Mouse (Mus musculus): ENCODE results near the gene Pard3.

Pard3 gene

DNA sequence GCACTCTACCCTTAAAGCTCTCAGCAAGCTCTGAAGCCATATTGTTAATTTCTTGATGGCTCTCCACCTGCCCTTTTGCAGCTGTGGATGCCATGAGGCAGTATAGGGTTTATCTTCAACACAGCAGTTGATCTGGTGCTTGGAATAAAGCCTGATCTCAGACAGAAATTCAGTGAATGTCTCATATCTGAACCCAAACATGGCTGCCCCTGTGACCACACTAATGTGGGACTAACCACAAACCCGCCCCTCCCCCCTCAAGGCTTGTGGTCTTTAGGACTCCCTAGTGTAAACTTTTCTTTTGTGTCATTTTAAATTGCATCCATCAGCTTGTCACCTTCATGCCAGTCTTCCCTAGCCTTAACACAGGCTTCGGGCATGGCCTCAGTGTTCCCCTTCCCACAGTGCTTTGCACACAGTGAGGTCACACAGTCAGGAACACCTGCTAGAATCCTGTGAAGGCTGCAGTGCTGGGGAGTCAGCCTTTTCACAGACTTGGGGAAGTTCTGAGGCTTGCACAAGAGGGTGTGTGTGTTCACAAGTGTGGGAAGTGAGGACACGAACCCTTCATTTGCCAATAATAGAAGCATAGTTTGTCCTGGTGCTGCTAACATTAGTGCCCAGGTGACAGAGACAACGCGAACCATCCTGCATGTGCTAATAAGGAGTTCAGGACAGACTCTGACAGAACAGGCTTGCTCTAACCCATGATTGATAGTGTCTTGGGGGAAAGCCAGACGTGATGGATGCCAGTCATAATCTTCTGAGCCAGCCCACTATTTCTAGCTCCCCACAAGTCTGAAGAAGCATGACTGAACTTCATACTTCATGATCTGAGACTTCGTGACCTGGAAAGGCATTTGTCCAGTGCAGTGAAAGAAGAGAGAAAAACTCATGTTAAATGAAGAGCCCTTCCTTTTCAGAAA lies 451.4 kb downstream of the Pard3 start:
- no peak for DNase-seq

- DNase-seq: no peak
These were observed 452.4 kb downstream of the Pard3 start for GRCm38 (mm10) chr8:127516043-127516442.

- DNase-seq: no peak
These were observed 462.0 kb downstream of the Pard3 start for GRCm38 (mm10) chr8:127525673-127526072.

DNA sequence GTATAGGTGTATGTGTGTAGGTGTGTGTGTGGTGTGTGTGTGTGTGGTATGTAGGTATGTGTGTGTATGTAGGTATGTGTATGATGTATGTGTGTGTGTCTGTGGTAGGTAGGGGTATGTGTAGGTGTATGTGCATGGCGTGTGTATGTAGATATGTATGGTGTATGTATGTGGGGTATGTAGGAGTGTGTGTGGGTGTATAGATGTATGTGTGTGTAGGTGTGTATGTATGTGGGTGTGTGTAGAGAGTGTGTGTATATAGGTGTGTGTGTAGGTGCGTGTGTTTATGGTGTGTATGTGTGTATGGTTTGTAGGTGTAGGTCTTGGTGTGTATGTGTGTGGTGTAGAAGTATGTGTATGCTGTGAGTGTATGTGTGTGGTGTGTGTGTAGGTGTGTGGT lies 464.6 kb downstream of the Pard3 start:
- DNase-seq: no peak

DNA sequence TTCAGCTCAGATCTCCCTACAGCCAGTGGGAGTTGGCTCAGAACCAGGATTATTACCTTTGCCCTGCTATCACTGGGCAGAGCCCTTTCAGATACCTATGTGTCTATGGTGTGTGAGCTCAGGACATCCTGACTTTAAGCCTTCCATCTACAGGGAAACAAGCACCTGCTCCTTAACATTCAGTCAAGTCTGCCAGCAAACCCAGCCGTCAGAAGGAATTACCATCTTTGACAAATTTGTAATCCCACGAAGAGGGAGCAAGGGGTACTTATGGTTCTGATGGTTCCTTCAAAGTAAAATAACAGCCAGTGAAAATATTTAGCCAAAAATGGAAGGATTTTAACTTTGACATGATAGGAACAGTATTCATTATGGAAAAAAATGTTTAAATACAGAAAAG lies 466.1 kb downstream of the Pard3 start:
- DNase-seq: no peak

GRCm38 (mm10) chr8:127531866-127532265 lies 468.2 kb downstream of the Pard3 start:
- no peak for DNase-seq

GRCm38 (mm10) chr8:127534789-127535188 lies 471.1 kb downstream of the Pard3 start:
- no peak for DNase-seq

- no peak for DNase-seq
These were observed 471.6 kb downstream of the Pard3 start for GRCm38 (mm10) chr8:127535192-127535845.

DNA sequence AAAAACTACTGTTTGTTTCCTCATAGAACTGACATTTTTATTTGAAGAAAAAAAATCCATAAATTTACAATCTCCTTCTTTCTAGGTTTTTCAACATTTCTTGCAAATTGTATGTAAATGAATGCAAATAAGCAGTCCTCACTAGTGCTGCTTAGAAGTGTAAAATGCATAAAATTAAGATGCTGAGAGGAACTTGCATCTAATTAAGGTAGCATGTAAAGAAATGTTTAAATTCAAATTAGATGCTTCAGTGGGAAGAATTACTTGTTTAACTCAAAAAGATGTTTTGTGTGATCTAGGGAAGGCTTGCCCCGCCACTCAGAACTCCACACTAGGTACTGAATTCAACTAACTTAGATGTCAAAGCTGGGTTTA lies 472.1 kb downstream of the Pard3 start:
- no peak for DNase-seq

GRCm38 (mm10) chr8:127539803-127540202 lies 476.1 kb downstream of the Pard3 start:
- DNase-seq: no peak

GRCm38 (mm10) chr8:127540273-127540672 lies 476.6 kb downstream of the Pard3 start:
- no peak for DNase-seq

GRCm38 (mm10) chr8:127542162-127542561 lies 478.5 kb downstream of the Pard3 start:
- DNase-seq: no peak

GRCm38 (mm10) chr8:127543676-127544075 lies 480.0 kb downstream of the Pard3 start:
- no peak for DNase-seq

GRCm38 (mm10) chr8:127546161-127546560 lies 482.5 kb downstream of the Pard3 start:
- DNase-seq: no peak

- no peak for DNase-seq
These were observed 487.2 kb downstream of the Pard3 start for GRCm38 (mm10) chr8:127550928-127551327.

DNA sequence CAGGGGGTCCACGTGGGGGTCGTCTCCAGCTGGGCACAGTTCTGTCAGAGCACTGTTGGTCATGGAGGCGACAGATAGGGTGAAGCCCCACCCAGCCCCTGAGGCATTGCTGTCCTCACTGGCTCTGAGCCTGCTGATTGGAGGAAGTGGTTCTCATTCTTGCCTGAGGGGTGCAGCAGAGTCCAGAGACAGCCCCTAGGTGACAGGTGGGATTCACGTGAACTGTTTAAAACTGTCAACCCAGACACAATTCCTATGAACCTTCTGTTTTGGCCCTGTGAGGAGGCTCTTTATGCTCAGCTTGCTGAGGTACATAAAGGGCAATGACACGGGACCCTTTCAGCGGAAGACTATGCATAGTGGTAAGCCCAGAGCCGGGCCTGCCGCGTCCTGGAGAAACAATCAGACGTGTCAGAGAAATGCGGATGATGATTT lies 488.5 kb downstream of the Pard3 start:
- DNase-seq: no peak

DNA sequence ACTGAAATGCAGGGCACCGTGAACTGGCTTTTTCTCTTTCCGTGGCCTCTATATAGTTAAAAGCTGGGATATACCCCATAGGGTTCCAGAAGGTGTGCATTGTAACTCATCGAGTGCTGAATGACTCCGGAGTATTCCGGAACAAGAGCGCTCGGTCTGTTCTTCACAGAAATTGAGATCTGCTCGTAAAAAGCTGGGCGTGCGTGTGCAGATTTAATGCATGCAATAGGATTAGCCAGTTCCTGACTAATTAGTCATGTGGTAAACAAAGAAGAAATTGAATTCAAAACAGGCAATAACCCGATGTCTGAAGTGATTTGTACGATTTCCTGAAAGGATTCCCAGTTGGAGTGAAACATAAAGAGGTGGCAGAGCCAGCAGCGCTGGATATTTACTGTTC lies 489.1 kb downstream of the Pard3 start:
- DNase-seq: no peak

DNA sequence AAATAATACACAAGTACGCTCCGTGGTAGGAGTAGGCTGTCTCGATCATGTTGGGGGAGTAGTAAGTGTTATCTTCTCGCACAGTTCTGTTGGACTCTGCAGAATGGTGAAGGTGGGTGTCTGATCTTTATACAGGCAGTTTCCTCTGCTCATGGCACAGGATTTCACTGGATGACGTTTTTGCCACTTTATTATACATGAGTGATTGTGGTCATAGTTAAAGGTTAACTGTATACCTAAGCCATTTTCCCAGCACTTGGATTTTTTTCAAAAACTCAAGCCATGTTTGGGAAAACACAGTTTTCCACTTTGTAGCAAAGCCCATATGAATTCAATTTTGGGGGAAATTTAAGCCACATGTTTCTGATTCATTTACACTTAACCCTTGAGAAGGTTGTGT lies 489.9 kb downstream of the Pard3 start:
- no peak for DNase-seq

GRCm38 (mm10) chr8:127555795-127556194 lies 492.1 kb downstream of the Pard3 start:
- no peak for DNase-seq

DNA sequence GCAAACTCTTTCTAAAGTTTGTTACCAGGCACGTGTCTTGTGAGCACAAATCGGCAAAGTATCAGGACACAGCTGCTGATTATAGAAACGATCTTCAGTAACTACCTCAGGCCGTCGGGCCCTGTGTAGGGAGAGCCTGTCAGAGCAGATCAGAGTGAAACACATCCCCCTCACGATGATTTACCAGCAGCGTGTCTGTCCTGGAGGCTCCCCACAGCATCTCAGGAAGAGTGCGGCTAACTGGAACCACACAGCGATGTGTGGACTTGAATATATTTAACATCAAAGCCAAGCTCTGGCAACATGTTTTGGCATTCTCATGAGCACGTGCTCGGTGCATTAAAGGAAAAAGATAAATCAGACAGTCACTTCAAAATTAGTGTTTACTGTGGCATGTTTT lies 493.3 kb downstream of the Pard3 start:
- DNase-seq: no peak

DNA sequence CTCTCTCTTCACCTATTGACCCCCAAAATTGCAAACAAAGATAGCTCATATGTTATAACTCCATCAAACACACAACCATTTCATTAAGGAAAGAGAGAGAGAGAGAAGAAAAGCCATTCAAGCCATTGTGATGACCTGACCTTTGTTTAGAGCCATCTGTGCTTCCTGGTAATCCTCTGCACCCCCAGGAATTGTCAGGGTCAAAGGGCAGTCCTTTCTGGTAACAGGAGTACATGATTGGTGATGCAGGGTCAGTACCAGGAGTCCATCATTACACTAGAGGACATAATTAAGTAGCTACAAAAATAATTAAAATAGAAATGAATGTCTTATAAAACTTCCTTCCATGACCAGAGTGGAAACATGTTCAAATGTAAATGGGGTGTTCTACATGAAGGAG lies 493.9 kb downstream of the Pard3 start:
- no peak for DNase-seq

- DNase-seq: no peak
These were observed 499.9 kb downstream of the Pard3 start for GRCm38 (mm10) chr8:127563634-127564033.

GRCm38 (mm10) chr8:127564426-127564825 lies 500.7 kb downstream of the Pard3 start:
- no peak for DNase-seq

DNA sequence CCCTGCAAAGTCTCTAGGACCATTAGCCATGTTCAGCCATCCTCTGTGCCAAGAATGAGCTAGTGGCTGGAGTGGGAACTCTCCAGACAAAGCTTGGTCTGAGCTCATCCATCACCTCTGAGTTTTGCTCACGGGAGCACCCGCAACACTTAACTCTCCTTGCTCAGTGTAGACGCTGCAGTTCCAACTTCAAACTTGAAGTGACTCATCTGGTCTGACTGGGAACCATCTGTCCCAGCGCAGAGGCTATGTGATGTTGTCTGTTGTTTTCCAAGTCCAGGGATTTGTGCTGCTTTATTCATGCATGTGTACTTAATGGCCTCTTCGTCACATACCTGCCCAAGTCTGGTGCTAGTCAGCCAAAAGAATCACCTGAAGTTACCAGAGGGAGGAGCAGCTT lies 505.5 kb downstream of the Pard3 start:
- DNase-seq: no peak
